Mouse (Mus musculus) embryo, embryonic 11.5 days (tissue): Measurements from ENCODE around the gene Acr.

Experiments used
- DNase-seq: peaks from one replicate; pipeline ENCODE4 v3.0.0-alpha.2; 2012; ENCODE audit warnings: low read depth, low spot score

Acr gene

GRCm38 (mm10) chr15:89568114-89568513, at the start of gene Acr:
Acr (plus strand) TSS chr15:89568326.
- DNase-seq: no peak

GRCm38 (mm10) chr15:89521951-89522350, 46.2 kb upstream of the Acr start:
- DNase-seq: no peak

- no peak for DNase-seq
These were observed 45.4 kb upstream of the Acr start for GRCm38 (mm10) chr15:89522566-89523282.

GRCm38 (mm10) chr15:89523283-89523832, 44.8 kb upstream of the Acr start:
- no peak for DNase-seq

GRCm38 (mm10) chr15:89524001-89524571, 44.0 kb upstream of the Acr start:
- DNase-seq: no peak

- DNase-seq: no peak
These were observed 43.3 kb upstream of the Acr start for GRCm38 (mm10) chr15:89524611-89525415.

- no peak for DNase-seq
These were observed 42.7 kb upstream of the Acr start for GRCm38 (mm10) chr15:89525464-89525863.

DNA sequence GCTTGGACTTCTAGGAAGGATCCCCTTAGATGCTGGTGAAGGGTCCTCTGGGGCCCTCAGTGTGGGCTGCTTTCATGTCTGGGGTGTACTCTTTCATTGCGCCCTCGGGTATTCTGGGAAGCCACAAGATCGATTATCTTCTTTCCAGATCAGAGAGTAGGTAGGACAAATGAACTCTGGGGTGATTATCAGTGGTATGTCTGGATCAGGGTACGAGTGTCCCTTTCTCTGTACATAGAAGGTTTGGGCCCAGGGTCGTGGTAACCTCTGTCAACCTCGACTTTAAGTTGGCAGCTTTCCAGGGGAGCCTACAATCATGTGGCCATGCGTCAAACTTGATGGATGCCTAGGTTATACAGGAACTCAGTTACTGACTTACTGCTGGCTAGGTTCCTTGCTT, 42.2 kb upstream of the Acr start:
- no peak for DNase-seq

- DNase-seq: no peak
These were observed 41.3 kb upstream of the Acr start for GRCm38 (mm10) chr15:89526776-89527325.

DNA sequence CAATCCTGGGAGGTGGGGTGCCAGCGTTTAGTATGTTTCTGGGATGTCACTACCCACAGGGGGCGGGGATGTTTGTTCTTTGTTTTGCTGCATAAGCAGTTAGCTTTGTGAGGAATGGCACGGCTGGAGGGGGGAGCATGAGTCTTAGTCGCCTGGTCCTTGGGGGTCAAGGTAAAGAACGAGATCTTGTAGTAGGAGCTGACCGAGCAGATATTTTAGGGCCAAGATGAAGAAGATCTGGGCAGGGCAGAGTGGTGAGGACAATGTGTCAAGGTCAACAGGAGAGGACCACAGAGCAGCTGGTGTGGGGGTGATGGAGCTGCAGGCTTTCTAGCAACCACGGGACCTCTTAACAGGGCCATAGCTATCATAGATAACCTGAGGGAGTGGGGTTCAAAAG, 40.7 kb upstream of the Acr start:
- no peak for DNase-seq

DNA sequence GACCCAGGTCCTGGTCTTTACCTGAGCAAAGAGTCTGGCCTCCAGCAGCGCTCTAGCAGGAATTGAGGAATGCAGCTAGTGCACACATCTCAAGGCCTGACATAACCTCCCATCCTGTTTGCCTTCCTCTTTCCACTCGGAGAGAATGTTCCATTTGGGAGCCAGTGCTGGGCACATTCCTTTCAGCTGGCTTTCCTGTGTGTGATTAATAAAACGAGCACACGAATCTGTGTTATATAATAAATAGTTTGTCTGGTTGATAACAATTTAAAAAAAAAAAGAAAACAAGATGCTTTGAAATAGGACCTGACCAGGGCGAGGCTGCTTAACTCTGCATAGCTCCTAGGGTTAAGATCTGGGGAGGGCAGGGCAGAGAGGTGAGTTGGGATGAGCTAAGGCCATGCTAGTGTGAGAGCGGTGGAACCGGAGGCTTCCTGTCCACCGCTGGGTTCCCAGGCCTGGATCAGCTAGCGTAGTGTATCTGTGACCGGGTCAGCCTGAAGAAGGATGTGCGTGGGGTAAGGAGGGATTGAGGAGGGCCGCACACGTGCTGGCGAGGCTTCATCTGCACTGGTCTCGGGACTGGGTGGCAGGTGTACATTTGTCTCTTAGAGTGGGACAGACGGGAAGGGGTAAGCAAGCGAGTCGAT, 39.8 kb upstream of the Acr start:
- DNase-seq: no peak

GRCm38 (mm10) chr15:89528923-89529322, 39.2 kb upstream of the Acr start:
- no peak for DNase-seq

- peak; percentile 56 for DNase-seq
These were observed 37.8 kb upstream of the Acr start for GRCm38 (mm10) chr15:89530336-89530735.

- no peak for DNase-seq
These were observed 36.7 kb upstream of the Acr start for GRCm38 (mm10) chr15:89531399-89531798.

- peak; percentile 67 for DNase-seq
These were observed 35.9 kb upstream of the Acr start for GRCm38 (mm10) chr15:89532026-89532923.

- DNase-seq: no peak
These were observed 34.9 kb upstream of the Acr start for GRCm38 (mm10) chr15:89532924-89533842.

GRCm38 (mm10) chr15:89533843-89534207, 34.3 kb upstream of the Acr start:
- DNase-seq: no peak

GRCm38 (mm10) chr15:89544171-89544570, 24.0 kb upstream of the Acr start:
- no peak for DNase-seq

DNA sequence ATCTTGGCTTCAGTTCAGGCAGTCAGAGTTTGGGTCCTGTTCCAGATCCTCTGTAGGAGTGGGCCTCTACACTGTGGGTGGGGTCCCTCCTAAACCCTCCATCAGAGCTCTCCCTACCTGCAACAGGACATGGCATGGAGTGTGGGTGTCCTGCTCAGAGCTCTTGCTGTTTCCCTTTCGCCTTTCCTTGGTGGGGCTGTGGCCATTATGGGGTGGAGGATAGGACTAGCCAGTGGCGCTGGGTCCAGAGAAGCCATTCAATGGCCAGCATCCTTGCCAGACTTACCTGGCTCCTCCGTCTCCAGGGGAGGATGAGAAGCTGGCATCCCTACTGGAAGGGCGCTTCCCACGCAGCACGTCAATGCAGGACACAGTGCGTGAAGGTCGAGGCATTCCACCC, 20.8 kb upstream of the Acr start:
- DNase-seq: no peak
